Mouse (Mus musculus) intestine, embryonic 16.5 days (tissue): Measurements from ENCODE around the gene Edc4. TPM values are rescaled to one million over a fixed set of nuclear protein-coding genes. Genes with fewer than 3 reads are reported as not detected.

ENCODE experiments used
- ATAC-seq: fragments of 200-750 bp; cut with Nextera tagmentation; 2 replicates; pipeline ENCODE4 v1.8.0; 2017; ENCODE audit warnings: moderate TSS enrichment, moderate library complexity
- H3K27ac ChIP-seq: fragments of 300-500 bp; sonication (generic); 2 replicates; pipeline ENCODE4 v1.5.1; 2014; ENCODE audit warnings: mild to moderate bottlenecking, low read length
- H3K27me3 ChIP-seq: fragments of 300-500 bp; sonication (generic); replicated peaks from 2 replicates; pipeline ENCODE4 v1.6.1; 2014; ENCODE audit warnings: low read length, control low read depth, mixed read lengths; ENCODE audit not compliant: control insufficient read depth, insufficient read depth
- H3K36me3 ChIP-seq: fragments of 300-500 bp; sonication (generic); 2 replicates; pipeline ENCODE4 v1.6.1; 2014; ENCODE audit warnings: low read length, control low read depth; ENCODE audit not compliant: control insufficient read depth, insufficient read depth
- H3K4me1 ChIP-seq: fragments of 300-500 bp; sonication (generic); 2 replicates; pipeline ENCODE4 v1.6.1; 2014; ENCODE audit warnings: low read length, control low read depth, mixed read lengths; ENCODE audit not compliant: control insufficient read depth, insufficient read depth
- H3K4me2 ChIP-seq: fragments of 300-500 bp; sonication (generic); 2 replicates; pipeline ENCODE4 v1.6.1; 2014; ENCODE audit warnings: low read depth, low read length, control low read depth
- H3K4me3 ChIP-seq: fragments of 300-500 bp; sonication (generic); 2 replicates; pipeline ENCODE4 v1.5.1; 2014; ENCODE audit warnings: mild to moderate bottlenecking, low read length
- H3K9ac ChIP-seq: fragments of 300-500 bp; sonication (generic); 2 replicates; pipeline ENCODE4 v1.6.1; 2014; ENCODE audit warnings: low read depth, low read length
- H3K9me3 ChIP-seq: fragments of 300-500 bp; sonication (generic); 2 replicates; pipeline ENCODE4 v1.6.1; 2016; ENCODE audit warnings: low read length, control low read depth; ENCODE audit not compliant: control insufficient read depth
- WGBS: fragments of 180-500 bp; shearing (Covaris S2); extraction: QIAGEN DNeasy Blood & Tissue Kit; methylation state at CpG from one replicate; pipeline ENCODE4 v1.1.7; 2014; 5-methylcytosine and 5-hydroxymethylcytosine counted together
- polyA plus RNA-seq: library from polyadenylated mRNA; unstranded; fragments of >200 nt; fragmentation: Nextera tagmentation; extraction: Ambion mirVana; gene quantifications from 2 replicates; pipeline ENCODE4 v1.2.1, GENCODE M21; 2015

Edc4 gene
- polyA plus RNA-seq, 1 experiment from 2014 or later, result 31.6 TPM

DNA sequence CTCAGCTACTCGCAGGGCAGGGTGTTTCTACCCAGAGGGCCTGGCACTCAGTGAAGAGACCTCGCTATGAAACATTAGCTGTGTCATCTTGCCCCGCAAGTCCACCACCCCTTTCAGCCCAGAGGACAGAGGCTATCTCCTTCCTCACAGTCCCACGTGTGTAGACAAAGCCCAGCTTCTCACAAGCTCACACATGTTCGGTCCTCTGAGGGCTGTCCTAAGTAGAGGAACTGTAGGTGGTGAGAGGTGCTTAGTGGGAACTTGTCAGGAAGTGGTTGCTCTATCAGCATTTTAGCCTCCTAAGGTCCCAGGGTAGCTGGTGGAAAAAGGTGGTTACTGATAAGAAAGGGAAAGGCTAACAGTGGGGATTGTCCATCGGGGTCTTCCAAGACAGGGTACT, 54.4 kb downstream of the Edc4 start:
- 0 out of 2 replicates have a peak, but pooled peaks cover 8% of the 10 kb centered on the region for H3K36me3 ChIP-seq
- WGBS, result 79% methylated on average over 6 of the region's 6 CpGs

DNA sequence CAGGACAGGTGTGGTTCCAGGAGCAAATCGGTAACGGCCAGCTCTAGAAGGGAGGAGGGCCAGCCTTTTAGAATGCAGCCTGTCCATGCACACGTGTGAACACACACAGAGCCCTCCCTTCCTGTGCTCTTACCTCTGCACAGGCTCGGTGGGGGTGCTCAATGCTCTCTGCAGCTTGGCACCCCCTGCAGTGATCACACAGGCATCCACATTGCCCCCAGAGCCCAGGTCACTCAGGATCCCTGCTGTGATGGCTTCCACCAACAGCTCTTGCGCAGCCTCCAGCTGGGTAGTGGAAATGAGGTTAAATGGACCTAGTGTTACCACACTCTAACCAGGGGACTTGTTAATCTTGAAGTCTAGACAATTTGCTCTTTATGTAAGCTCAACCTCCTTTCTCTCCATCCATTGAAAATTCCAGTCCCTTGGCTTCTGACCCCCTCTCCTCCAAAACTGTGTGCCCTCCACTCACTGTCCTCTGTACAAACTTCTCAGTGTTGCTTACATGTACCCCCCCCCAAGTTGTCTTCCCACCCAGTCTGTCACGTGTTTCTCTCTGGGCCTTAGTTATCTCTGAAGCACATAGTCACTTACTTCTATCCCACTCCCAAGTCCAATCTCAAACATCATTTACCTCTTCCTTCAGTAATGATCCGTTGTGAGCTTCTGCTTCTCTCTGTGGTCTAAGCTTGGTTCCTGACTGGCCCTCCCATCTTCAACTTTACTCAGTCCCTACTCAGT, 55.4 kb downstream of the Edc4 start:
- Histone ChIP-seq H3K27ac (peak overlapping the region; percentile 48; the same call in 1 of the 2 replicates), H3K9ac (peak overlapping the region; percentile 87), H3K9me3 (no peaks in the 10 kb centered on the region), H3K27me3 (no peaks in the 10 kb centered on the region), H3K4me1 (peaks cover 16% of the 10 kb centered on the region), H3K36me3 (0 out of 2 replicates have a peak, but pooled peaks cover 8% of the 10 kb centered on the region), H3K4me2 (peak overlapping the region; percentile 80), H3K4me3 (peak overlapping the region; percentile 89)
- no peak for ATAC-seq
- WGBS, result 30% methylated on average over 7 of the region's 7 CpGs

More for the DNA sequence above, 54.4 kb downstream of the Edc4 start:
- Histone ChIP-seq H3K27ac (no peak overlapping the region), H3K9me3 (no peaks in the 10 kb centered on the region), H3K4me2 (no peak overlapping the region), H3K9ac (no peak overlapping the region), H3K4me3 (no peak overlapping the region), H3K27me3 (no peaks in the 10 kb centered on the region), H3K4me1 (peaks cover 16% of the 10 kb centered on the region)
- ATAC-seq, result no peak

DNA sequence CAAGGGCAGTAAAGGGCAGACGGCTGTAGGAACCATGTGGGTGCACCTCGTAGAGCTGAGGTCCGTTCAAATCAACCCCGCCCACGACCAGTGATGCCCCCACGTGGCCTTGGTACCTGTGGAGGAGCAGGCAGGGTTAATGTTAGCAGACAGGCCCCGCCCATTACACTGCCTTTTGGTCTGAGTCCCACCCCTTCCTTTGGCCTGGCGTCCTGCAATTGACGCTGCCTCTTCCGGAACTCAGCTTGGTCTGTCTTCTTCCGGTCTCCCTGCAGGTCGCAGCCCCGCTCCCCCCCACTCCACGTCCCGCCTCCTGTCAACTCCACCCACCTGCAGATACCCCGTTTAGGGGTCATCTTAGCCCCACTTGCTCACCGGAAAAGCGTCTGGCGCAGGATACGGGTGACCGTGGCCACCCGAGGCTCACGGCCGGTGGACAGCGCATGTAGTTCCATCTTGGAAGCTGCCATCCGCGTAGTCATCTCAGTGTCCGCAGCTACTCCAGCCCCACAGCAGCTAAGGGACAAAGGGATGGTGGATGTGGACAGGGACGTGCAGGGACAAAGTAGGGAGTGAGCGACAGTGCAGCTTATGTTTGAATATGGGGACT, 56.3 kb downstream of the Edc4 start:
- under 1% methylated on average over 30 of the region's 30 CpGs for WGBS
- Histone ChIP-seq H3K27ac (peak overlapping the region; percentile 85), H3K9me3 (no peaks in the 10 kb centered on the region), H3K4me3 (peak overlapping the region; percentile 89), H3K4me1 (peaks cover 16% of the 10 kb centered on the region), H3K4me2 (peak overlapping the region; percentile 80), H3K27me3 (no peaks in the 10 kb centered on the region), H3K36me3 (0 out of 2 replicates have a peak, but pooled peaks cover 8% of the 10 kb centered on the region), H3K9ac (peak overlapping the region; percentile 87)
- peak; percentile 90 for ATAC-seq

DNA sequence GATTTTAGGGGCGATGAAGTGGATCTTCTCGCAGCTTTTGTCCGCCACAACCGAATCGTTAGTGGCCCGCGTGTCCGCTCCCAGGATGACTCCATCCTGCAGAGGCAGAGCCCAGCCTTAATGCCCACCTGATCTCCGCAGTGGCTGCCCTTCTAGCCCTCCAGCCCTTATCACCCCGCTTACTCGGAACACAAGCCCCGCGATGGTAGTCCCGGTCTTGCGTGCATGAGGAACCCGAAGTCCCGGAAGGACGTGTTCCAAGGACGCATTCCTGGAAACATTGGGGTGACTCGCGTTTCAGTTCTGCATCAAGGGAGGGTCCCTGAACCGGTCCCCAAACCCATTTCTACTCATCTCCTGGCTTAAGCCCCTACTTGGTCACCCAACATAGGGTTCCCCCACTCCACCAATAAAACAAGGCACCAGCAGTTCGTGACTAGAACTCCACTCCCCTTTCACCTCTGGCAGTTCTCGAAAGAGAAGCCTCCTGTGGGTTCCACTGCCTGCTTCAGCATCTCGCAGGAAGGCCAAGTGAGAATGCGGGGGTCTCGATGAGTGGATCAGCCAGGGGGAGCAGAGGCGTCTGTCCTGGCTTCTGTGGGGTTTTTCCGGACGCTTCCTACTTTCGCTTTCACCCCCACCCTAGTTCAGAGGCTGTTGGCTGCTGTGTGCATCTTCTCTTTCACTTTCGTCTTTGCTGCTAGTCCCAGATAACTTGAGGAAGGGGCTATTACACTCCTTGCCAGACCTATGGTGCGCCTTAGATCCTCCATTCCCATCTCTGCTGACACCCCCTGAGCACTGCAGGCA, 57.0 kb downstream of the Edc4 start:
- Histone ChIP-seq H3K9me3 (no peaks in the 10 kb centered on the region), H3K27me3 (no peaks in the 10 kb centered on the region), H3K9ac (peak overlapping the region; percentile 87), H3K4me2 (peak overlapping the region; percentile 80), H3K27ac (peak overlapping the region; percentile 85), H3K4me1 (peaks cover 16% of the 10 kb centered on the region), H3K4me3 (peak overlapping the region; percentile 89), H3K36me3 (0 out of 2 replicates have a peak, but pooled peaks cover 5% of the 10 kb centered on the region)
- ATAC-seq, result peak; percentile 47
- 2% methylated on average over 33 of the region's 33 CpGs for WGBS

DNA sequence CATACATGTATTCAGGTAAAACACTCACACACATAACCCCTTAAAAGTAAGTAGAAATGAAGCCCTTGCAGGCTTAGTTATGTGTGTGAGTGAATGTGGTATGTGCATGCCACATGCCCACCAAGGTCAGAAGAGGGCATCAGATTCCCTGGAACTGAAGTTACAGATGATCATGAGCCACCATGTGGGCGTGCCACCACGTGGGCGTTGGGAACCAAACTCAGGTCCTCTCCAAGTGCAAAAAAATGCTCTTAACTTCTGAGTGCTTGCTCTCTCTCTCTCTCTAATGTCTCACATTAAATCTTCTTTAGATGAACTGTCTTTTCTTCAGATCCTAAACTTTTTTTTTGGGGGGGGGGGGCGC, 57.6 kb downstream of the Edc4 start, which contains the start of gene Psmb10:
Gene Psmb10 (minus strand): TSS at position 139 of the 364 bp plus-strand sequence.
- ATAC-seq, result peak; percentile 9; the same call in 1 of the 2 replicates

DNA sequence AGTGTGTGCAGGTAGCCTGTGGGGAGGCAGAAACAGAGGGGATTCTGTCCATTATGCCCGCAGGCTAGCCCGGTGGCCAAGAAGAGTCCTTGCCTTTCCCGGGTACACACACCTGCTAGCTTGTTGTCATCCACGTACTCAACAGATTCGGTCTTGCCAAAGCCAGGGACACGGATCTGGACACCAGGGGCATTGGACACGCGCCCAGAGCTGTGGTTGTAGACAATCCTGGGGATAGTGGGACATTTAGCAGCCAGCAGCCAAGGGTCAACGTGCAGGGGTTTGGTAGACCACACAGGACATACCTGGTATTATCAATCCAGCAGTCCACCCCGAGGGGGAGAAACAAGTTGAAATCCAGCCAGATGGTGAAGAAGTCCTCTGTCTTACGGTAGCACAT, 61.3 kb downstream of the Edc4 start:
- Histone ChIP-seq H3K4me3 (no peak overlapping the region), H3K4me2 (no peak overlapping the region), H3K9me3 (no peaks in the 10 kb centered on the region), H3K9ac (no peak overlapping the region), H3K4me1 (peaks cover 8% of the 10 kb centered on the region; the same call in 1 of the 2 replicates), H3K27ac (no peak overlapping the region), H3K27me3 (no peaks in the 10 kb centered on the region), H3K36me3 (peaks cover 5% of the 10 kb centered on the region; the same call in 1 of the 2 replicates)
- no peak for ATAC-seq
- WGBS, result 91% methylated on average over 11 of the region's 11 CpGs

More for the DNA sequence above, 57.6 kb downstream of the Edc4 start, which contains the start of gene Psmb10:
- no peaks in the 10 kb centered on the region for H3K27me3 ChIP-seq
- H3K27ac ChIP-seq, result peak within 1 kb of the TSS; percentile 85
- WGBS, result 27% methylated on average over 4 of the region's 4 CpGs
- H3K9ac ChIP-seq, result peak within 1 kb of the TSS; percentile 87
- 0 out of 2 replicates have a peak, but pooled peaks cover 5% of the 10 kb centered on the region for H3K36me3 ChIP-seq
- H3K4me3 ChIP-seq, result peak within 1 kb of the TSS; percentile 89
- peak within 1 kb of the TSS; percentile 80 for H3K4me2 ChIP-seq
- H3K4me1 ChIP-seq, result peaks cover 16% of the 10 kb centered on the region
- no peaks in the 10 kb centered on the region for H3K9me3 ChIP-seq

DNA sequence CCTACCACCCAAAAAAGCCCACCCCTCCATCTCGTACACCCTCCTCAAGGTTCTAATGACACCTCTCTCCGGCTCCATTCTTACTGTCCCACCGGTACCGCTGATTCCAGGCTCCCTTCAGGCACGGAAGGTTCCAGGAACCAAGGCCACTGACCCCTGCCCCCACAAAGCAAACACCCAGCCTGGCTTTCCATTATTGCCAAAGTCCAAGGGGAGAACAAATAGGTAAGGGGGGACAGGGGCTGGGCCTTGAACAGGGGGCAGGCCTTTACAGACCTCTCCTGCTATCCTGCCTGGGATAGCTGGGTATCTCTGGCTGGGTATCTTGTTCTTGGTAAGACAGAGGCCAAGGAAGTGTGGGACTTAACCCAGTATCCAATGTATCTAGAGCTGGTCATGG, 61.9 kb downstream of the Edc4 start:
- Histone ChIP-seq H3K36me3 (peaks cover 5% of the 10 kb centered on the region; the same call in 1 of the 2 replicates), H3K9me3 (no peaks in the 10 kb centered on the region), H3K4me3 (no peak overlapping the region), H3K27ac (no peak overlapping the region), H3K4me1 (peaks cover 8% of the 10 kb centered on the region; the same call in 1 of the 2 replicates), H3K9ac (no peak overlapping the region), H3K4me2 (no peak overlapping the region), H3K27me3 (no peaks in the 10 kb centered on the region)
- WGBS, result 91% methylated on average over 5 of the region's 5 CpGs
- ATAC-seq, result no peak

DNA sequence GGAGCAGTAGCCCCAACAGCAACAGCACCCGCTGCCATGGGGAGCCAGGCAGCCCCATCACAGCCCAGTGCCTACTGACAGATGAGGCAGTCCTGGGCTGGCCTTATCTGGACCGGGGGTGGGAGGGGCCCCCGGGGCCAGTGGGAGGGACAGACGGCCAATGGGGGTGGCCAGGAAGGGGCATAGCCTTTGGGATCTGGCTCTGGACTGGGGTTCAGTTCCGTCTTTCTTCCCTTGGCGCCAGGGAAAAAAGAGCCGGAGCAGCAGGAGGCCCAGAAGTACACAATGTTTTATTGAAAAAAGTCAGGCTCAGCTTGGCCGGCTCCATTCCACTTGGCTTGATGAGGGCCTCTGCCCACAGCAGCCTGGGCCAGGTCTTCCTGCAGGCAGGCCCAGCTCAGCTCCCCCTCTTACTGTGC, 62.6 kb downstream of the Edc4 start, which contains the start of gene Lcat:
Gene Lcat (minus strand): TSS at position 62 of the 419 bp plus-strand sequence.
- ATAC-seq, result no peak
- H3K27ac ChIP-seq, result no peak within 1 kb of the TSS
- H3K4me3 ChIP-seq, result no peak within 1 kb of the TSS
- peaks cover 5% of the 10 kb centered on the region; the same call in 1 of the 2 replicates for H3K36me3 ChIP-seq
- 86% methylated on average over 8 of the region's 8 CpGs for WGBS
- H3K27me3 ChIP-seq, result no peaks in the 10 kb centered on the region
- H3K9ac ChIP-seq, result no peak within 1 kb of the TSS
- no peaks in the 10 kb centered on the region for H3K9me3 ChIP-seq
- H3K4me2 ChIP-seq, result no peak within 1 kb of the TSS
- peaks cover 4% of the 10 kb centered on the region; the same call in 1 of the 2 replicates for H3K4me1 ChIP-seq
